Mouse (Mus musculus) fat pad, adult 2 months (tissue): ENCODE results near the gene Gstm6.
"Not testable (repeated sequence)": the region's sequence is repeated elsewhere in the genome, so short reads cannot be mapped to it uniquely, and the experiment has no call there.

Experiments used
- DNase-seq: peaks from one replicate; pipeline ENCODE4 v3.0.0-alpha.2; 2011; ENCODE audit warnings: low read depth, low spot score; ENCODE audit errors: extremely low read depth

Gstm6 gene

GRCm38 (mm10) chr3:107895194-107895719, 48.3 kb downstream of the Gstm6 start:
- DNase-seq, result no peak

- not testable (repeated sequence) for DNase-seq
Observed at GRCm38 (mm10) chr3:107889236-107889635, 54.3 kb downstream of the Gstm6 start.
